Mouse (Mus musculus): ENCODE results near the gene Muc13. TPM values are rescaled to one million over a fixed set of nuclear protein-coding genes. Genes with fewer than 3 reads are reported as not detected.

Gene Muc13
- total and polyA plus RNA-seq, 2 experiments from 2014 or later = 0.06 TPM; not detected in 1

DNA sequence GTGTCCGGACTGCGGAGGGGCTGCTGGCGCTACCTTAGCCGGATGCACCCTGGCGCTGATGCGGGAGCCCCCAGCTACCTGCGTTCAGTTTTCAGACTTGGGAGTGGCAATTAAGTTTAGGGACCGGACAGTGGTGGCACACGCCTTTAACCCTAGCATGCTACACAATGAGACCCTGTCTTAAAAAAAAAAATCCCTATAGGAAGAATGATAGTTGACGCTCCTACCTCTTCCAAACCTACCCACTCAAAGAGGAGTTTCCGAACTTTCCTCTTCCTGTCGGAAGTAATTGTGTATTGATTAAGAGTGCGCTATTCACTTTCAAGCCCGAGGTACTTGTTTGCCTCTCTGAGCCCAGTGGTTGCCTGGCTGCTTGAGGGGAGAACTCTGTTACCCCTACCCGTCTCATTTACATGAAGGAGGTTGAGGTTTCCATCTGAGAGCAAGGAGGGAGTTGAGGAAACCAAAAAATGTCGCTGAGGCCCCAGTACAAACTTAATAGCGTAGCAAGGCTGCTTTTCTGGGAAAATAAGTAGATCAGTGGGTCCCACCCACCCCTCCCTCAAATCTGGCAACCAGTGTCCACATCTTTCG, 36.8 kb downstream of the Muc13 start:
- Histone ChIP-seq H3K27me3 (ENCODE audit: insufficient read depth, low read length) (peaks cover 21% of the 10 kb centered on the region), H3K4me3 (ENCODE audit: low read length) (peak overlapping the region; percentile 56), H3K9me3 (ENCODE audit: low read length) (no peaks in the 10 kb centered on the region), H3K4me1 (ENCODE audit: insufficient read depth, low read length) (peaks cover 6% of the 10 kb centered on the region; the same call in 1 of the 2 replicates), H3K9ac (replicated peaks; ENCODE audit: low read length) (peak overlapping the region; percentile 50), H3K36me3 (ENCODE audit: insufficient read depth, low read length) (no peaks in the 10 kb centered on the region), H3K4me2 (ENCODE audit: low read depth, low read length) (peak overlapping the region; percentile 74), H3K27ac (no peak overlapping the region)
- WGBS = 4% methylated on average over 18 of the region's 18 CpGs
- ATAC-seq (no peak), DNase-seq (ENCODE audit: low spot score) (no peak)
- no peak for TF ChIP-seq CTCF (IDR thresholded peaks at IDR 0.05; ENCODE audit: low read depth)

DNA sequence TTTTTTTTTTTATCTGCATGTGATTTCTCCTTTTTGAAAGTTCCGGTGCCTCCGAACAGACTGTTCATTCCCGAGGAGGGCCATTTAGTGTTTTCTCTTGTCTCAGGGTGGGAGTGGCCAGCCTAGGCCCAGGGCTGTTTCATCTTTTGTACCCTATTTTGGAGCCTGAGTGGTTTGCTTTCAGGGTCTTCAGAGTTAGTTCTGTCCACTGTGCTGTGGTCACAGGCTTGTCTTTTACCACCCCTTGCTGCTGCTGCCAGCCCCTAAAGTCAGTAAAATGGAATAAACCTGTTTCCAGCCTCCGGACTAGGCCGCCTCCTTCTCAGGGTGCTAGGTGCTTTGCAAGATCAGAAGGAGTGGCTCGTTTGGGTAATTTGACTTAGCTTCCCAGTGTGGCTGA, 38.2 kb downstream of the Muc13 start:
- no peak for TF ChIP-seq CTCF (IDR thresholded peaks at IDR 0.05; ENCODE audit: low read depth)
- no peak for DNase-seq (ENCODE audit: low spot score)
- Histone ChIP-seq H3K27ac (no peak overlapping the region), H3K4me3 (ENCODE audit: low read length) (no peak overlapping the region), H3K9me3 (ENCODE audit: low read length) (no peaks in the 10 kb centered on the region), H3K9ac (replicated peaks; ENCODE audit: low read length) (no peak overlapping the region), H3K4me1 (ENCODE audit: insufficient read depth, low read length) (peaks cover 6% of the 10 kb centered on the region; the same call in 1 of the 2 replicates), H3K4me2 (ENCODE audit: low read depth, low read length) (peak overlapping the region; percentile 52; the same call in 1 of the 2 replicates), H3K36me3 (ENCODE audit: insufficient read depth, low read length) (no peaks in the 10 kb centered on the region), H3K27me3 (ENCODE audit: insufficient read depth, low read length) (peaks cover 23% of the 10 kb centered on the region)
- no peak for ATAC-seq
- 60% methylated on average over 6 of the region's 6 CpGs for WGBS

DNA sequence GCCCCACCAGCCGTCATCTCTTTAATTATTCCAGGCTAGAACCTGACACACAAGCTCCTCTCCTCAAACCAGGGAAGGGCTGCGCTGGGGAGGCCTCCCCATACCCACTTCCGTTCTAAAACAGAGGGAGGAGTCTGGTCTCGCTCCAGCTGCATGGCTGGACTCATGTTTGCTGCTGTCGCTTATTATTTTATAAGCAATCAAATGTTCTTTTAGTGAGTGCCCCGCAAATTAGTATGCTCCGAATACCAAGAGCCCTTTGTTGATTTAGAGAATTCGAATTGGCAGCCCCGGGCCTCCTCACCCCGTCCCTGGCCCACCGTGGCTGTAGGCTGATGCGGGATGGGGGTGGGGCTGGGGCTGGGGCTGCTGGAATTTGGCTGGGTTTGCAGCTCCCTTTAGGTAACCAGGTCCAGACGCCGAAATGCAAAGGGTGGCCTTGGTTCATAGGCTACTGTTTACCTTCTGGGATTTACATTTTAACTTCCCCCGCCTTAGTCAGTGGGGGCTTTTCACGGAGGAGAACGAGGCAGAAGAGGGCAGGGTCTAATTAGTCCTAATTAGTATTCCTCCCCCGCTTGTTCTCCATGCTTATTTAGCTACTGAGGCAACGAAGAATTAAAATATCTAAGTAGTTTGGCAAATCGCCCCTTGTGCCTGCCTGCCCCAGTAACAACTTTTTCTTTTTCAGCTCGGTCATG, 39.0 kb downstream of the Muc13 start:
- peaks cover 6% of the 10 kb centered on the region; the same call in 1 of the 2 replicates for H3K4me1 ChIP-seq (ENCODE audit: insufficient read depth, low read length)
- peak overlapping the region; percentile 19; the same call in 1 of the 2 replicates for H3K4me3 ChIP-seq (ENCODE audit: low read length)
- H3K9ac ChIP-seq (replicated peaks; ENCODE audit: low read length) = no peak overlapping the region
- peaks cover 23% of the 10 kb centered on the region for H3K27me3 ChIP-seq (ENCODE audit: insufficient read depth, low read length)
- ATAC-seq (peak; percentile 60; the same call in 1 of the 2 replicates), DNase-seq (ENCODE audit: low spot score) (peak; percentile 68)
- WGBS = 10% methylated on average over 21 of the region's 21 CpGs
- no peaks in the 10 kb centered on the region for H3K9me3 ChIP-seq (ENCODE audit: low read length)
- peak overlapping the region; percentile 60 for H3K27ac ChIP-seq
- peak overlapping the region; percentile 52 for H3K4me2 ChIP-seq (ENCODE audit: low read depth, low read length)
- TF ChIP-seq CTCF (IDR thresholded peaks at IDR 0.05; ENCODE audit: low read depth) = no peak
- no peaks in the 10 kb centered on the region for H3K36me3 ChIP-seq (ENCODE audit: insufficient read depth, low read length)

DNA sequence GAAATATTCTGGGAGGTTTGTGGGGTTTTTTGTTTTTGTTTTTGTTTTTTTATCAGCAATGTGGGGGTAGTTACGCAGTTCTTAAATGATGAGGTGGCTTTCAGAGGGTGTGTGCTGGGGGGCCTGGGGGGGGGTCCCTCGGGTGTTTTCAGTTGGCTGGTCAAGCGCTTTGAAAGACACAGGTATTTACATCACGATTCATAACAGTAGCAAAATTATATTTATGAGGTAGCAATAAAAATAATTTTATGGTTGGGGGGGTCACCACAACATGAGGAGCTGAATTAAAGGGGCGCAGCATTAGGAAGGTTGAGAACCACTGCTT, 39.6 kb downstream of the Muc13 start:
- ATAC-seq (no peak), DNase-seq (ENCODE audit: low spot score) (no peak)
- 8% methylated on average over 5 of the region's 5 CpGs for WGBS
- H3K4me2 ChIP-seq (ENCODE audit: low read depth, low read length) = peak overlapping the region; percentile 52
- H3K9ac ChIP-seq (replicated peaks; ENCODE audit: low read length) = no peak overlapping the region
- no peaks in the 10 kb centered on the region for H3K36me3 ChIP-seq (ENCODE audit: insufficient read depth, low read length)
- H3K27ac ChIP-seq = peak overlapping the region; percentile 54; the same call in 1 of the 2 replicates
- TF ChIP-seq CTCF (IDR thresholded peaks at IDR 0.05; ENCODE audit: low read depth) = no peak
- H3K9me3 ChIP-seq (ENCODE audit: low read length) = no peaks in the 10 kb centered on the region
- peak overlapping the region; percentile 4; the same call in 1 of the 2 replicates for H3K4me3 ChIP-seq (ENCODE audit: low read length)
- peaks cover 6% of the 10 kb centered on the region; the same call in 1 of the 2 replicates for H3K4me1 ChIP-seq (ENCODE audit: insufficient read depth, low read length)
- peaks cover 23% of the 10 kb centered on the region for H3K27me3 ChIP-seq (ENCODE audit: insufficient read depth, low read length)

DNA sequence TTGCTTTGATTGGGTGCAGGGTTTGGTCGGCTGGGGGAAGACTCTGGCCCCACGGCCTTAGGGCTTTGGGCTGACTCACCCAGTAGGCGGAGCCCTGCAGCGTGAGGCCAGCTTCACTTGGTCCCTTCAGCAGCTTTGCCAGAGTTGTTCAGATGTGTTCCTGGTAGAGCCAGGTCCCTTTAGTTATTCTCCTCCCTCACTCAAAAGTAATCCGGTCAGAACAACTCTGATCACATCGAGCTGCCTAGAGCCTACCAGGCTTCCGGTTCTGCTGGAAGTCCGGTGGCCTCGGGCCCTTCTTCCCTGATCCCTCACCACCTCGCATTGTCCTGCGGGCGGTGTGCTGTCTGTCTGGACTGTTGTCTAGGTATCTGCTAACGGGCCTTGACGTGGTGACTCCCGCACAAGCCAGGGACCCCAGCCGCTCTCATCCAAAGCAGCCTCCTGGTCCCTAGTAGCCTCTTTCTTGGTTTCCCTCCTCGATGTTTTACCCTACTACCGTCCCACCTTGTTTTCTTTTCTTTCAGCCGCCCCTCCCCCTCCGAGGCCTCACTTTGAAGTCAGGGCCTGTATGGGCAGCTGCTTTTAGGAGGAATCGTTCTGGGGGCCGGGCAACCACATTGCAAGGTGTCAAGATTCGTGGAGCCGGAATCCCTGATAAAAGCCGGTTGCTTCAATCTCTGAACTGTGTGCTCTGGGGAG, 40.1 kb downstream of the Muc13 start:
- WGBS = 7% methylated on average over 25 of the region's 25 CpGs
- Histone ChIP-seq H3K9ac (replicated peaks; ENCODE audit: low read length) (no peak overlapping the region), H3K4me1 (ENCODE audit: insufficient read depth, low read length) (peaks cover 6% of the 10 kb centered on the region; the same call in 1 of the 2 replicates), H3K36me3 (ENCODE audit: insufficient read depth, low read length) (no peaks in the 10 kb centered on the region), H3K27ac (peak overlapping the region; percentile 54; the same call in 1 of the 2 replicates), H3K4me3 (ENCODE audit: low read length) (peak overlapping the region; percentile 17; the same call in 1 of the 2 replicates), H3K27me3 (ENCODE audit: insufficient read depth, low read length) (peaks cover 23% of the 10 kb centered on the region), H3K9me3 (ENCODE audit: low read length) (no peaks in the 10 kb centered on the region), H3K4me2 (ENCODE audit: low read depth, low read length) (peak overlapping the region; percentile 52)
- peak; percentile 30 for TF ChIP-seq CTCF (IDR thresholded peaks at IDR 0.05; ENCODE audit: low read depth)
- no peak for ATAC-seq
- DNase-seq (ENCODE audit: low spot score) = peak; percentile 53

DNA sequence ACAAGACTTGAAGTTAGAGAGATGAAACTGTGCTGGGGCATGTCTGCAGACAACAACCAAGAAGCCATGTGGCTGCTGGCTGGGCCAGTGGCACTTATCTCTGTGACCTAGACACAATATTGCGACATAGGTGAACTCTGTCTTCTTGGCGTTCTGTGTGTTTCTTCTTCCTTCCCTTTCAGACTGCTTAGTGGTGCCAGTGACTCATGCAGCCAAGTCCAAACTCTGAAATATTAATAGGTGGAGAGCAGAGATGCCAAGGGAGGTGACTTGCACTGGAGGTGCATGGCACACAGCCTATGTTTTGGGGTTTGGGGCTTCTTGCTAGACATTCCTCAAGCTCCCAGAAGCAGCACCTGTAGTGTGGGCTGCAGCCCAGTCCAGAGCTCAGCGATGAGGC, 42.8 kb downstream of the Muc13 start:
- Histone ChIP-seq H3K4me1 (ENCODE audit: insufficient read depth, low read length) (peaks cover 6% of the 10 kb centered on the region; the same call in 1 of the 2 replicates), H3K27me3 (ENCODE audit: insufficient read depth, low read length) (peaks cover 13% of the 10 kb centered on the region), H3K4me3 (ENCODE audit: low read length) (no peak overlapping the region), H3K9ac (replicated peaks; ENCODE audit: low read length) (no peak overlapping the region), H3K4me2 (ENCODE audit: low read depth, low read length) (no peak overlapping the region), H3K9me3 (ENCODE audit: low read length) (no peaks in the 10 kb centered on the region), H3K27ac (no peak overlapping the region), H3K36me3 (ENCODE audit: insufficient read depth, low read length) (no peaks in the 10 kb centered on the region)
- no peak for ATAC-seq
- DNase-seq (ENCODE audit: low spot score) = no peak
- no peak for TF ChIP-seq CTCF (IDR thresholded peaks at IDR 0.05; ENCODE audit: low read depth)
- WGBS = 90% methylated on average over 3 of the region's 3 CpGs

Data from hindbrain, postnatal 0 days (tissue).